Mouse (Mus musculus): ENCODE results near the gene Ebf1. TPM values are rescaled to one million over a fixed set of nuclear protein-coding genes. Genes with fewer than 3 reads are reported as not detected.

Gene Ebf1
- polyA plus RNA-seq, 1 experiment from 2014 or later: 54.5 TPM

DNA sequence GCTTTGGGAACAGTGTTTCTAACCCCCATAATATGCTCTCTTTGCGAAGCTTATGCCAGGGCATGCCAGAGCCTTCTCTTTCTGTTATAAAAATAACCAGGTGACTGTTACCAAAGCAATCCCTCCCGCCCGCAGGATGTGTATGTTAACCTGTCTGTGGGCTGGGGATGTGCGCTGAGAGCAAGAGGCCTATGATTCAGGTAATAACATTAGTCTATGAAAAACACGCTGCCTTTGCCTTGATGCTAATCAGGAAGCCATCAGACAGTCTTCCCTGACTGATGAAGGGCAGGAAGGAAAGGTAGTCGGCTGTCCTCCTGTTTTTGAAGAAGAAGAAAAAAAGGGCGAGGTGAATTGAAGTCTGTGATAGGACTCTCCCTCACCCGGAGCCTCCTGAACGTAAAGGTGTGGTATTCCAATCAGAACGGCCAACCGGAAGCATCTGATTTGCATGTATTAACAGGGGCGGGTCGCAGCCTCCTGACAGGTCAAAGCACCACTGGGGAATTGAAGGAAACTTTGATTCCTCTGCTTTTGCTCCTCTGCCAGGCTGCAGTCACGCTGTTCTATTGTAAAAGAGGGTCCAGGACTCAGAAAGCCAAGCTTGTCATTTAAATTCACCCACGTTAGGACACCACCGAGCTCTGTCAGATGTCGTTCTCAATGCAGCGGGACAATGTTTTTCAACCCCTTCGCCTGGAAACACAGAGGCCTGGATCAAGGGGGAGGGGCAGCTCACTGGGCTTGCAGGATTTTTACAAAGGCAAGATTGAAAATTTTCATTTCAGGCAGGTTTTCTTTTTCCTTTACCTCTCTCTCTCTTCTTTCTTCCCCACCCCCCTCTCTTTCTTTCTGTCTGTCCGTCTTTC, 144.2 kb downstream of the Ebf1 start:
- Histone ChIP-seq H3K27ac (replicated peaks; ENCODE audit: low read depth, low read length) (no peak overlapping the region), H3K27me3 (replicated peaks; ENCODE audit: control insufficient read depth, insufficient read depth, low read length) (no peaks in the 10 kb centered on the region; the same call in 1 of the 2 replicates), H3K9me3 (ENCODE audit: control insufficient read depth, low read length) (no peaks in the 10 kb centered on the region), H3K9ac (ENCODE audit: low read depth, low read length) (0 out of 2 replicates have a peak overlapping the region, but pooled peaks have one; percentile 42), H3K4me2 (ENCODE audit: low read depth, low read length) (peak overlapping the region; percentile 21; the same call in 1 of the 2 replicates), H3K36me3 (ENCODE audit: control insufficient read depth, insufficient read depth, low read length) (no peaks in the 10 kb centered on the region), H3K4me1 (ENCODE audit: control insufficient read depth, insufficient read depth, low read length) (0 out of 2 replicates have a peak, but pooled peaks cover 2% of the 10 kb centered on the region), H3K4me3 (ENCODE audit: low read depth, low read length) (no peak overlapping the region)
- DNase-seq (ENCODE audit: low spot score) (no peak), ATAC-seq (ENCODE audit: low read depth) (no peak)
- 18% methylated on average over 20 of the region's 20 CpGs for WGBS

DNA sequence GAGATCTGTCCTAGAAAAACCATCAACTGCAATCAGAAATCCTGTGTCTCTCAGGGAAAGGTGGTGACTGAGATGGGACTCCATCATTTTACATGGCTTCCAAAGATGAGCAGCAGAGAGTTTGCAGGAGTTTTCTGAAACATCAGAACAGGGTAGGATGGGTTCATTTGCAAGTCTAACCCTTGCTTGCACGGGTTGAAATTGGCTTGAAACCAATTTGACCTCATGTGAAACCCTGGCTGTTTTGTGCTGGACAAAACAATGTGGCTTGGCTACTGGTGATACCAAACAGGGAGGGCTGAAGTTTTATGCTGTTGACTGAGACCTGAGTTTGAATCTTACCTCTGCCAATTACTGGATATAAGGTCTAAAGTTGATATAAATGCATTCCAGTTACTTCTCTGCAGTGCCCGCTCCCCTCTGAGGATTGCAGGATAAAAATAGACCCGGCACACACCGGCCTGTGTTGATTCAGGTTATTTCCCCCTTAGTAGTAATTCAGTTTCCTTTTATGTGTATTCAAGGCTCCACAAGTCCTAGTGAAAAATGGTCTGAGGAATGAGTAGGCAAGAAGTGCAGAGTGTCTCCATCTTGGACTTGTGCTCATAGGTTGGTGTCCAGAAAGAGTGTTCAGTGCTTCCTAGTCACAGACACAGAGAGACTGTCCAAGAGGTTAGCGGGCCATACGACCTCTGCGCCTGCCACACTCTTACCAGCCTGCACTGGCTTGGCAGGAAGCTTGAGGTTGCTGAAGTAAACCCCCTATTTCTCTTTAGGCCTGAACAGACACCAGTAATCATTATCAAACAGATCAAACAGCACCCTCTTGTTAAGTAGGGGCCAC, 147.1 kb downstream of the Ebf1 start:
- 65% methylated on average over 7 of the region's 7 CpGs for WGBS
- DNase-seq (ENCODE audit: low spot score): no peak
- Histone ChIP-seq H3K9me3 (ENCODE audit: control insufficient read depth, low read length) (no peaks in the 10 kb centered on the region), H3K4me2 (ENCODE audit: low read depth, low read length) (no peak overlapping the region), H3K36me3 (ENCODE audit: control insufficient read depth, insufficient read depth, low read length) (no peaks in the 10 kb centered on the region), H3K4me3 (ENCODE audit: low read depth, low read length) (no peak overlapping the region), H3K9ac (ENCODE audit: low read depth, low read length) (no peak overlapping the region), H3K4me1 (ENCODE audit: control insufficient read depth, insufficient read depth, low read length) (no peaks in the 10 kb centered on the region), H3K27me3 (replicated peaks; ENCODE audit: control insufficient read depth, insufficient read depth, low read length) (no peaks in the 10 kb centered on the region; the same call in 1 of the 2 replicates), H3K27ac (replicated peaks; ENCODE audit: low read depth, low read length) (no peak overlapping the region)
- no peak for ATAC-seq (ENCODE audit: low read depth)

DNA sequence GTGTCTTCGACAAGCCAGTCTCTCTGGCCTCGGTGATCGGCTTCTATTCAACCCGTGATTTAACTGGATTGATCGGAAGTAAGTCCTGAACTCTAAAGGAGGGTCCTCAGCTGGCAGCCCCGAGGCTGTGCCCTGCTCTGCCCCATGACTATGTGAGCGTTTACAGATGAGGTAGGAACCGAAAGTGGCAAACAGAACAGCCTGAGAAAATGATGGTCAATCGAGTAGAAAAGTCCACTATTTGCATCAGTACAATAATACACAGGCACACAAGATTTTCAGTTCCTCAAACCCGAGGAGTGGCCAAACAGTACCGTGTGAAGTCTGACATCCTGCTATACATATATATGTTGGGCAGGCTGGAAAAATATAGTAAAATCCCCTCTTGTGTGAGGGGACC, 147.9 kb downstream of the Ebf1 start:
- Histone ChIP-seq H3K9me3 (ENCODE audit: control insufficient read depth, low read length) (no peaks in the 10 kb centered on the region), H3K4me3 (ENCODE audit: low read depth, low read length) (no peak overlapping the region), H3K36me3 (ENCODE audit: control insufficient read depth, insufficient read depth, low read length) (no peaks in the 10 kb centered on the region), H3K27ac (replicated peaks; ENCODE audit: low read depth, low read length) (no peak overlapping the region), H3K27me3 (replicated peaks; ENCODE audit: control insufficient read depth, insufficient read depth, low read length) (no peaks in the 10 kb centered on the region; the same call in 1 of the 2 replicates), H3K4me2 (ENCODE audit: low read depth, low read length) (no peak overlapping the region), H3K9ac (ENCODE audit: low read depth, low read length) (no peak overlapping the region), H3K4me1 (ENCODE audit: control insufficient read depth, insufficient read depth, low read length) (no peaks in the 10 kb centered on the region)
- ATAC-seq (ENCODE audit: low read depth) (no peak), DNase-seq (ENCODE audit: low spot score) (no peak)
- 71% methylated on average over 11 of the region's 11 CpGs for WGBS

GRCm38 (mm10) chr11:44766246-44766645, 149.1 kb downstream of the Ebf1 start:
- ATAC-seq (ENCODE audit: low read depth): no peak
- Histone ChIP-seq H3K4me2 (ENCODE audit: low read depth, low read length) (no peak overlapping the region), H3K9me3 (ENCODE audit: control insufficient read depth, low read length) (no peaks in the 10 kb centered on the region), H3K27ac (replicated peaks; ENCODE audit: low read depth, low read length) (no peak overlapping the region), H3K27me3 (replicated peaks; ENCODE audit: control insufficient read depth, insufficient read depth, low read length) (no peaks in the 10 kb centered on the region; the same call in 1 of the 2 replicates), H3K4me3 (ENCODE audit: low read depth, low read length) (no peak overlapping the region), H3K36me3 (ENCODE audit: control insufficient read depth, insufficient read depth, low read length) (no peaks in the 10 kb centered on the region), H3K9ac (ENCODE audit: low read depth, low read length) (no peak overlapping the region), H3K4me1 (ENCODE audit: control insufficient read depth, insufficient read depth, low read length) (no peaks in the 10 kb centered on the region)
- DNase-seq (ENCODE audit: low spot score): no peak
- 38% methylated on average over 5 of the region's 5 CpGs for WGBS

DNA sequence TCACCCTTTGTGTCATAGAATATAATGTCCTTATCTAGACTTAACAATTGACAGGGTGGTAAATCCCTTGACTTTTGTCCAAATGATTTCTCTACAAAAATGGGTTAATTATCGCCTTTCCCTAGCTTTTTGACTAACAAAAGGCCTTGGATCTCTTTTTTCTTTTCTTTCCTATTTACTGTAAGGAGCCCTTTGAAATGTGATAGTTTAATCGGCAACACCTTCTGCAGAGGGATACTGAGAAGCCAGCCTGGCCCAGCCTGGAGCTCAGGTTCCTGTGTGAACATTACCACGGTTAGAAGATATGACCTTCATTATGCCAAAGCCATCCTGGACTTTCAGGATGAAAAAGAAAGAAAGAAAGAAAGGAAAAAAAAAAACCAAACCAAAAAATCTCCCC, 150.2 kb downstream of the Ebf1 start:
- Histone ChIP-seq H3K4me1 (ENCODE audit: control insufficient read depth, insufficient read depth, low read length) (no peaks in the 10 kb centered on the region), H3K9ac (ENCODE audit: low read depth, low read length) (no peak overlapping the region), H3K36me3 (ENCODE audit: control insufficient read depth, insufficient read depth, low read length) (no peaks in the 10 kb centered on the region), H3K27me3 (replicated peaks; ENCODE audit: control insufficient read depth, insufficient read depth, low read length) (no peaks in the 10 kb centered on the region; the same call in 1 of the 2 replicates), H3K4me3 (ENCODE audit: low read depth, low read length) (no peak overlapping the region), H3K4me2 (ENCODE audit: low read depth, low read length) (no peak overlapping the region), H3K9me3 (ENCODE audit: control insufficient read depth, low read length) (no peaks in the 10 kb centered on the region), H3K27ac (replicated peaks; ENCODE audit: low read depth, low read length) (no peak overlapping the region)
- WGBS: 15% methylated on average over 3 of the region's 3 CpGs
- ATAC-seq (ENCODE audit: low read depth) (no peak), DNase-seq (ENCODE audit: low spot score) (no peak)

DNA sequence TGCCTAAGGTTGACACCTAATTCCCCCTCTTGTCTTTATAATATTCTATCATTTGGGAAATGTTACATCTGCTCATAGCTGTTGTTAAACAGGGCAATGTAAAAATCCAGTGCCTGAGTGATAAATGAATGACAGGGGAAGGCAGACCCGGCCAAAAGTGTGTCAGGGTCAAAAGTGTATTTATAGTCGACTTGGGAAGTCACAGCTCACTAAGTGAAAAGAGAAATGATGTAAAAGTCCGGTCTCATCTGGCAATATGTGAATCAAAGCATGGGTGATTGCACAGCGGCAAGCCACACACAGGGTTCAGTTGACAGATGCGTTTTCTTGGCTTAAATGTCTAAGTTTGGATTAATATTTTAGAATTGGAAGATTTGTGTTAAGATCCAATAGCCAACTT, 151.2 kb downstream of the Ebf1 start:
- 77% methylated on average over 5 of the region's 5 CpGs for WGBS
- DNase-seq (ENCODE audit: low spot score): no peak
- no peak overlapping the region for H3K27ac ChIP-seq (replicated peaks; ENCODE audit: low read depth, low read length)

DNA sequence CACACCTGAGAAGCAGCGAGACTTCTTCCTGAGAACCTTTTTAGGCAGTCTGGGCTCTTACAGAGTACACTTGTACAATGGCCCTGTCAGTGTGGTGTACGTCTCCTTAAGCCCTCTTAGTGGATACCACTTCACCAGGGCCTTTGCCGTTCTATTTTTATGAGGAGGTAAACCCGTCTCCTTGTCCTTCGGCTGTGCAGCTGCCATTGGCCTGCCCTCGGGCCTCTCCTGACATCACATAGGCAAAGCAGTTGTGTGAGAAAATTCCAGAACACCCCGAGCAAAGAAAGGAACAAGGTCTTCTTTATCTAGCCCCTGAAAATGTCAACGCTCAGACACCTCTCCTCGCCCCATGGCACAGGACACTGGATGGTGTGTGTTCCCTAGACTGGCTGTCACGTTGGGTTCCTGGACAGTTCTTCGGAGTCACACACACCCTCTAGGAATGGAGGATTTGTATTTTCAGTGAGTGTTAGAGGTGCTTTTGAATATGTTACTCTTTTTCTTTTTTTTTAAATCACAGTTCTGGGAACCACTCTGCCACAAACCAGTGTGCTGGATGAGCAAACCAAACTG, 154.0 kb downstream of the Ebf1 start:
- Histone ChIP-seq H3K4me1 (ENCODE audit: control insufficient read depth, insufficient read depth, low read length) (no peaks in the 10 kb centered on the region), H3K4me2 (ENCODE audit: low read depth, low read length) (no peak overlapping the region), H3K27ac (replicated peaks; ENCODE audit: low read depth, low read length) (no peak overlapping the region), H3K4me3 (ENCODE audit: low read depth, low read length) (no peak overlapping the region), H3K36me3 (ENCODE audit: control insufficient read depth, insufficient read depth, low read length) (no peaks in the 10 kb centered on the region), H3K27me3 (replicated peaks; ENCODE audit: control insufficient read depth, insufficient read depth, low read length) (no peaks in the 10 kb centered on the region), H3K9ac (ENCODE audit: low read depth, low read length) (no peak overlapping the region), H3K9me3 (ENCODE audit: control insufficient read depth, low read length) (no peaks in the 10 kb centered on the region)
- ATAC-seq (ENCODE audit: low read depth): peak; percentile 47; the same call in 1 of the 2 replicates
- no peak for DNase-seq (ENCODE audit: low spot score)
- WGBS: 59% methylated on average over 11 of the region's 11 CpGs

More for the DNA sequence above, 151.2 kb downstream of the Ebf1 start:
- Histone ChIP-seq H3K4me3 (ENCODE audit: low read depth, low read length) (no peak overlapping the region), H3K4me1 (ENCODE audit: control insufficient read depth, insufficient read depth, low read length) (no peaks in the 10 kb centered on the region), H3K9me3 (ENCODE audit: control insufficient read depth, low read length) (no peaks in the 10 kb centered on the region), H3K9ac (ENCODE audit: low read depth, low read length) (no peak overlapping the region), H3K4me2 (ENCODE audit: low read depth, low read length) (no peak overlapping the region), H3K27me3 (replicated peaks; ENCODE audit: control insufficient read depth, insufficient read depth, low read length) (no peaks in the 10 kb centered on the region), H3K36me3 (ENCODE audit: control insufficient read depth, insufficient read depth, low read length) (no peaks in the 10 kb centered on the region)
- ATAC-seq (ENCODE audit: low read depth): no peak

DNA sequence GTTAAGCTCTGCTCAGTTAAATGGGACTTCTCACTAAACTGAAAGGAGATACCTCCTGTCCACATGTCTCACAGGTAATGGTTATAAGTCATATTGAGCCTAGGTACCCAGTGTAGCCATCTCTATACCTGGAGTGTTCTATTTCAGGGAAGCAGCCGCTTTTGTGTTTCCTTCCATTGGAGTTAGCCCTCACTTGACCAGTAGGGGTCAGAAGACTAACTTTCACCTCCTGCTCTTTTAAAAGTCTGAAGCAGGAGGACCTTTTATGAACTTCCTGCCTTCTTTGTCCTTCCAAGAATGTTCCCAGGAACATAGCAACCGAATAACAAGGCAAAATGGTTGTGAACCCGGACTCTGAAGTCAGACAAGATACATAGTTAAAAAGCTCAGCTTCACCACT, 157.3 kb downstream of the Ebf1 start:
- ATAC-seq (ENCODE audit: low read depth): no peak

More for the DNA sequence above, 157.3 kb downstream of the Ebf1 start:
- H3K4me3 ChIP-seq (ENCODE audit: low read depth, low read length): no peak overlapping the region
- no peaks in the 10 kb centered on the region for H3K9me3 ChIP-seq (ENCODE audit: control insufficient read depth, low read length)
- H3K4me2 ChIP-seq (ENCODE audit: low read depth, low read length): no peak overlapping the region
- no peak overlapping the region for H3K27ac ChIP-seq (replicated peaks; ENCODE audit: low read depth, low read length)
- 79% methylated on average over 3 of the region's 3 CpGs for WGBS
- no peaks in the 10 kb centered on the region for H3K27me3 ChIP-seq (replicated peaks; ENCODE audit: control insufficient read depth, insufficient read depth, low read length)
- H3K9ac ChIP-seq (ENCODE audit: low read depth, low read length): no peak overlapping the region
- H3K4me1 ChIP-seq (ENCODE audit: control insufficient read depth, insufficient read depth, low read length): no peaks in the 10 kb centered on the region
- no peak for DNase-seq (ENCODE audit: low spot score)
- no peaks in the 10 kb centered on the region for H3K36me3 ChIP-seq (ENCODE audit: control insufficient read depth, insufficient read depth, low read length)
